Mouse (Mus musculus) lung, postnatal 0 days (tissue): ENCODE measurements around the gene Kalrn.

ENCODE experiments used
- CTCF ChIP-seq: IDR thresholded peaks from 2 replicates; pipeline ENCODE4 v1.5.1; 2016; ENCODE audit warnings: antibody characterized with exemption, mild to moderate bottlenecking
- EP300 ChIP-seq: IDR thresholded peaks from 2 replicates; pipeline ENCODE4 v1.6.1; 2016; ENCODE audit warnings: antibody characterized with exemption, mild to moderate bottlenecking, control low read depth

DNA sequence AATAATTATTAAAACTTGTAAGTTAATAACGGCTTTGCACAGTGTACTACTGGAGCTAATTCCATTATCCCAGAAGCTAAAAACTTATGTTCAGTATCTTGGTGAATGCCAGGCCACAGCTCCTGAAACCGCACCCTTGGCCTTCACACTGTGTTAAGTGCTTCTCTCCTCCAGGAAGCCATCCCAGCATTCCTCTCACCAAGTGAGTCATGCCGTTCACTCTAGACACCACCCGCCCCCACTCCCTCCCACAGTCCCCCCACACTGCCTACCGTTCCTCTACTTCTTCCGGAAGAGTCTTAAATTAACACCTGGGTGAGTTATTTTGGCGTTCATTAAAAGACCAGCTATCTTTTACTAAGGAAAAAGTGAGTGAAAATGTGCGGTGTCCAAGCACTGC lies 82.8 kb downstream of the Kalrn start:
- TF ChIP-seq CTCF (no peak), EP300 (no peak)
